Mouse (Mus musculus) CH12.LX (cell line): Measurements from ENCODE around the gene Slc22a20. TPM values are rescaled to one million over a fixed set of nuclear protein-coding genes. Genes with fewer than 3 reads are reported as not detected.
A peak's percentile ranks its signal among the peaks of the same experiment; 100 is the strongest.

ENCODE experiments used
- DNase-seq: peaks from one replicate; pipeline ENCODE4 v3.0.0-alpha.2; 2013; ENCODE audit errors: extremely low read depth
- H3K27ac ChIP-seq: 2 replicates; pipeline ENCODE4 v1.5.1; 2012; ENCODE audit warnings: low read depth, mild to moderate bottlenecking, control low read depth, moderate library complexity; ENCODE audit not compliant: insufficient read depth
- H3K27me3 ChIP-seq: replicated peaks from 2 replicates; pipeline ENCODE3; 2012; ENCODE audit warnings: inconsistent platforms
- H3K36me3 ChIP-seq, 2 experiments: replicated peaks in 1 of 2; 2 replicates each; pipeline versions ENCODE3 to v1.6.1; 2012; ENCODE audit warnings: inconsistent platforms in 1 of 2, low read length in 1 of 2, mild to moderate bottlenecking in 1 of 2, mixed read lengths in 1 of 2, moderate library complexity in 1 of 2; ENCODE audit not compliant: control insufficient read depth in 1 of 2, insufficient read depth in 1 of 2
- H3K4me1 ChIP-seq, 2 experiments: 2 replicates each; pipeline ENCODE4 v1.6.1; 2012; ENCODE audit warnings: inconsistent platforms in 1 of 2, moderate library complexity in 1 of 2; ENCODE audit not compliant: insufficient read depth in 2 of 2, control insufficient read depth in 1 of 2
- H3K4me2 ChIP-seq: 2 replicates; pipeline ENCODE4 v1.6.1; 2012; ENCODE audit warnings: low read depth, mild to moderate bottlenecking, control low read depth; ENCODE audit not compliant: poor library complexity, insufficient read depth, severe bottlenecking
- H3K4me3 ChIP-seq, 3 experiments: fragments of 150-350 bp in 1 of 3; sonication (generic) in 1 of 3; replicated peaks in 1 of 3; 2 replicates each; pipeline versions ENCODE3 to v1.5.1; 2011 to 2012; ENCODE audit warnings: low read depth in 2 of 3, low read length in 2 of 3, mild to moderate bottlenecking in 2 of 3, moderate library complexity in 2 of 3, control low read depth in 1 of 3, improper control_type of control experiment in 1 of 3, inconsistent platforms in 1 of 3, mixed read lengths in 1 of 3; ENCODE audit not compliant: poor library complexity in 1 of 3
- H3K79me2 ChIP-seq: replicated peaks from 2 replicates; pipeline ENCODE4 v1.6.1; 2012; ENCODE audit warnings: mild to moderate bottlenecking, moderate library complexity; ENCODE audit not compliant: control insufficient read depth, poor library complexity, insufficient read depth, severe bottlenecking; ENCODE audit errors: extremely low read depth
- H3K9ac ChIP-seq: 2 replicates; pipeline ENCODE4 v1.6.1; 2012; ENCODE audit warnings: low read depth, mild to moderate bottlenecking, control low read depth, moderate library complexity; ENCODE audit not compliant: insufficient read depth
- H3K9me3 ChIP-seq: replicated peaks from 2 replicates; pipeline ENCODE3; 2012; ENCODE audit warnings: low read length, inconsistent platforms, mixed read lengths
- BHLHE40 ChIP-seq: IDR thresholded peaks from 2 replicates; pipeline ENCODE4 v1.6.1; 2011; ENCODE audit warnings: mild to moderate bottlenecking, low read depth, low read length, improper control_type of control experiment
- CHD1 ChIP-seq: IDR thresholded peaks from 2 replicates; pipeline ENCODE4 v1.6.1; 2012; ENCODE audit warnings: low read depth, low read length, improper control_type of control experiment, inconsistent platforms
- E2F4 ChIP-seq: IDR thresholded peaks from 2 replicates; pipeline ENCODE4 v1.6.1; 2011; ENCODE audit warnings: low read depth, low read length, improper control_type of control experiment; ENCODE audit not compliant: insufficient replicate concordance
- ETS1 ChIP-seq: conservative IDR thresholded peaks from 2 replicates; pipeline ENCODE4 v1.6.1; 2012; ENCODE audit warnings: low read depth, mild to moderate bottlenecking, inconsistent platforms, low read length, improper control_type of control experiment, moderate library complexity
- GABPA ChIP-seq: IDR thresholded peaks from 2 replicates; pipeline ENCODE4 v1.6.1; 2012; ENCODE audit warnings: low read depth, low read length, improper control_type of control experiment, inconsistent platforms; ENCODE audit not compliant: insufficient replicate concordance
- HCFC1 ChIP-seq: IDR thresholded peaks from 2 replicates; pipeline ENCODE4 v1.6.1; 2012; ENCODE audit warnings: low read depth, mild to moderate bottlenecking, inconsistent platforms, low read length, improper control_type of control experiment
- IRF4 ChIP-seq: IDR thresholded peaks from 2 replicates; pipeline ENCODE4 v1.6.1; 2014; ENCODE audit warnings: low read depth, mild to moderate bottlenecking, inconsistent platforms, low read length, improper control_type of control experiment
- JUN ChIP-seq: IDR thresholded peaks from 2 replicates; pipeline ENCODE4 v1.6.1; 2011; ENCODE audit warnings: low read depth, mild to moderate bottlenecking, low read length, improper control_type of control experiment, moderate library complexity; ENCODE audit not compliant: insufficient read depth
- JUND ChIP-seq: conservative IDR thresholded peaks from 2 replicates; pipeline ENCODE4 v1.6.1; 2011; ENCODE audit warnings: low read depth, low read length, improper control_type of control experiment
- MAFK ChIP-seq: IDR thresholded peaks from 2 replicates; pipeline ENCODE4 v1.6.1; 2011; ENCODE audit warnings: low read length, improper control_type of control experiment; ENCODE audit not compliant: insufficient replicate concordance
- MYC ChIP-seq: IDR thresholded peaks from 2 replicates; pipeline ENCODE4 v1.6.1; 2011; ENCODE audit warnings: low read depth, mild to moderate bottlenecking, improper control_type of control experiment, low read length
- NELFE ChIP-seq: IDR thresholded peaks from 2 replicates; pipeline ENCODE4 v1.6.1; 2011; ENCODE audit warnings: low read depth, low read length, improper control_type of control experiment
- NRF1 ChIP-seq: IDR thresholded peaks from 2 replicates; pipeline ENCODE4 v1.6.1; 2014; ENCODE audit warnings: low read depth, mild to moderate bottlenecking, inconsistent platforms, low read length, improper control_type of control experiment, moderate library complexity
- PAX5 ChIP-seq: IDR thresholded peaks from 2 replicates; pipeline ENCODE4 v1.6.1; 2012; ENCODE audit warnings: low read length, inconsistent platforms, mixed read lengths
- RAD21 ChIP-seq: IDR thresholded peaks from 2 replicates; pipeline ENCODE4 v1.6.1; 2011; ENCODE audit warnings: low read depth, mild to moderate bottlenecking, low read length, improper control_type of control experiment, moderate library complexity
- RCOR1 ChIP-seq: conservative IDR thresholded peaks from 2 replicates; pipeline ENCODE4 v1.6.1; 2012; ENCODE audit warnings: low read depth, mild to moderate bottlenecking, inconsistent platforms, low read length, improper control_type of control experiment
- TBP ChIP-seq: conservative IDR thresholded peaks from 2 replicates; pipeline ENCODE4 v1.6.1; 2011; ENCODE audit warnings: low read depth, low read length, improper control_type of control experiment
- TCF12 ChIP-seq: IDR thresholded peaks from 2 replicates; pipeline ENCODE4 v1.6.1; 2014; ENCODE audit warnings: low read depth, mild to moderate bottlenecking, inconsistent platforms, low read length, improper control_type of control experiment
- UBTF ChIP-seq: IDR thresholded peaks from 2 replicates; pipeline ENCODE4 v1.6.1; 2012; ENCODE audit warnings: low read depth, mild to moderate bottlenecking, inconsistent platforms, low read length, improper control_type of control experiment, moderate library complexity
- USF2 ChIP-seq: conservative IDR thresholded peaks from 2 replicates; pipeline ENCODE4 v1.6.1; 2011; ENCODE audit warnings: low read depth, low read length, improper control_type of control experiment
- ZNF384 ChIP-seq: IDR thresholded peaks from 2 replicates; pipeline ENCODE4 v1.6.1; 2012; ENCODE audit warnings: low read depth, low read length, improper control_type of control experiment, inconsistent platforms
- dilution Hi-C: fragments of 300-500 bp; cut with MboI; formaldehyde crosslinking; loops from 2 replicates; pipeline ENCODE4 v1.14.3; 2020; ENCODE audit warnings: low sequenced_read_pairs; ENCODE audit not compliant: extremely low pct_unique_long_range_greater_than_20kb, extremely low pct_ligation_motif_present
- in situ Hi-C: fragments of 300-500 bp; cut with MboI; formaldehyde crosslinking; loops from 3 replicates; pipeline ENCODE4 v1.14.3; 2019; ENCODE audit warnings: low sequenced_read_pairs, low pct_ligation_motif_present, low pct_unique_long_range_greater_than_20kb, mixed read lengths
- polyA plus RNA-seq: library from polyadenylated mRNA; unstranded; fragments of >175 nt; gene quantifications from 2 replicates; pipeline ENCODE4 v1.2.1, GENCODE M21; 2012; ENCODE audit warnings: low read depth; ENCODE audit not compliant: insufficient read length
- total RNA-seq, 2 experiments: library from RNA; depleted of rRNA; stranded (reverse); fragments of 300-350 nt in 1 of 2; fragments of >200 nt in 1 of 2; gene quantifications; 2 replicates each; pipeline ENCODE4 v1.2.3; 2012 to 2014

Gene Slc22a20
- total and polyA plus RNA-seq, 3 experiments: not detected

GRCm38 (mm10) chr19:5927026-5927425 lies 58.9 kb downstream of the Slc22a20 start:
- H3K79me2 ChIP-seq: no peaks in the 10 kb centered on the region
- H3K27me3 ChIP-seq: peaks cover 7% of the 10 kb centered on the region
- no peak overlapping the region for H3K4me2 ChIP-seq
- no peak overlapping the region for H3K9ac ChIP-seq
- TF ChIP-seq ETS1: no peak
- TF ChIP-seq PAX5: no peak
- TF ChIP-seq E2F4: no peak
- TF ChIP-seq MAFK: no peak
- no peak for TF ChIP-seq TCF12
- no peak for TF ChIP-seq RCOR1
- TF ChIP-seq MYC: no peak
- no peak for TF ChIP-seq UBTF
- TF ChIP-seq IRF4: no peak
- TF ChIP-seq JUND: no peak
- TF ChIP-seq RAD21: no peak
- in situ Hi-C loops: no loop called here
- H3K4me3 ChIP-seq: no peak overlapping the region
- no peak for DNase-seq
- dilution Hi-C loops: no loop called here
- H3K36me3 ChIP-seq: no peaks in the 10 kb centered on the region
- H3K4me1 ChIP-seq: peaks cover 19 to 54% of the 10 kb centered on the region in 2 experiments
- no peaks in the 10 kb centered on the region for H3K9me3 ChIP-seq
- H3K27ac ChIP-seq: no peak overlapping the region

- H3K27ac ChIP-seq: no peak overlapping the region
- in situ Hi-C loops: no loop called here
- TF ChIP-seq NRF1: no peak
- no peak for TF ChIP-seq RCOR1
- no peak for TF ChIP-seq NELFE
- TF ChIP-seq USF2: no peak
- no peak for TF ChIP-seq IRF4
- TF ChIP-seq BHLHE40: no peak
- no peak for TF ChIP-seq TBP
- TF ChIP-seq GABPA: no peak
- TF ChIP-seq UBTF: no peak
- TF ChIP-seq ETS1: no peak
- no peak for TF ChIP-seq JUN
- no peak for TF ChIP-seq CHD1
- TF ChIP-seq HCFC1: no peak
- no peak for TF ChIP-seq ZNF384
- TF ChIP-seq, all 38 proteins: peak for 0
- H3K4me3 ChIP-seq: peak overlapping the region in 1 of 3 experiments; percentile 20
- H3K9ac ChIP-seq: no peak overlapping the region
- no peaks in the 10 kb centered on the region for H3K79me2 ChIP-seq
- dilution Hi-C loops: no loop called here
- no peaks in the 10 kb centered on the region for H3K9me3 ChIP-seq
- no peaks in the 10 kb centered on the region for H3K36me3 ChIP-seq
- no peak for DNase-seq
- H3K4me2 ChIP-seq: peak overlapping the region; percentile 72
- H3K27me3 ChIP-seq: peaks cover 7% of the 10 kb centered on the region
- H3K4me1 ChIP-seq: peaks cover 16 to 40% of the 10 kb centered on the region in 2 experiments
Observed at GRCm38 (mm10) chr19:5925311-5925855, 60.6 kb downstream of the Slc22a20 start.
